Mouse (Mus musculus): ENCODE results near the gene Trim11. TPM values are rescaled to one million over a fixed set of nuclear protein-coding genes. Genes with fewer than 3 reads are reported as not detected.

The Trim11 gene
- polyA plus RNA-seq, 1 experiment from 2014 or later: 20.4 TPM

- WGBS: under 1% methylated on average over 49 of the region's 49 CpGs
- H3K4me2 ChIP-seq (ENCODE audit: low read depth, low read length): peak within 1 kb of the TSS; percentile 84
- H3K9me3 ChIP-seq (ENCODE audit: control insufficient read depth, low read length): no peaks in the 10 kb centered on the region
- peak within 1 kb of the TSS; percentile 100 for H3K27ac ChIP-seq (ENCODE audit: low read depth, low read length)
- H3K36me3 ChIP-seq (ENCODE audit: control insufficient read depth, insufficient read depth, low read length): no peaks in the 10 kb centered on the region
- no peaks in the 10 kb centered on the region for H3K27me3 ChIP-seq (ENCODE audit: control insufficient read depth, insufficient read depth, low read length)
- peak within 1 kb of the TSS; percentile 96 for H3K9ac ChIP-seq (replicated peaks; ENCODE audit: low read depth, low read length)
- peaks cover 38% of the 10 kb centered on the region for H3K4me1 ChIP-seq (ENCODE audit: control insufficient read depth, insufficient read depth, low read length)
- peak within 1 kb of the TSS; percentile 83 for H3K4me3 ChIP-seq (ENCODE audit: low read depth, low read length)
- peak; percentile 90 for ATAC-seq (ENCODE audit: low read depth)
Measured at GRCm38 (mm10) chr11:58954420-58955142, 23.3 kb upstream of the Trim11 start, which contains the start of the genes Hist3h2a and Trim17. Gene Hist3h2a, plus strand, starts transcription at chr11:58954685. Gene Trim17, plus strand, starts transcription at chr11:58954685.

- peak overlapping the region; percentile 91 for H3K9ac ChIP-seq (replicated peaks; ENCODE audit: low read depth, low read length)
- H3K27me3 ChIP-seq (ENCODE audit: control insufficient read depth, insufficient read depth, low read length): no peaks in the 10 kb centered on the region
- ATAC-seq (ENCODE audit: low read depth): no peak
- peak overlapping the region; percentile 100 for H3K27ac ChIP-seq (ENCODE audit: low read depth, low read length)
- peaks cover 40% of the 10 kb centered on the region for H3K4me1 ChIP-seq (ENCODE audit: control insufficient read depth, insufficient read depth, low read length)
- under 1% methylated on average over 20 of the region's 20 CpGs for WGBS
- no peaks in the 10 kb centered on the region for H3K9me3 ChIP-seq (ENCODE audit: control insufficient read depth, low read length)
- peak overlapping the region; percentile 73 for H3K4me2 ChIP-seq (ENCODE audit: low read depth, low read length)
- peak overlapping the region; percentile 83 for H3K4me3 ChIP-seq (ENCODE audit: low read depth, low read length)
- no peaks in the 10 kb centered on the region for H3K36me3 ChIP-seq (ENCODE audit: control insufficient read depth, insufficient read depth, low read length)
Measured at GRCm38 (mm10) chr11:58955143-58955867, 22.6 kb upstream of the Trim11 start.

- Histone ChIP-seq H3K36me3 (ENCODE audit: control insufficient read depth, insufficient read depth, low read length) (no peaks in the 10 kb centered on the region), H3K9ac (replicated peaks; ENCODE audit: low read depth, low read length) (peak overlapping the region; percentile 91), H3K4me3 (ENCODE audit: low read depth, low read length) (peak overlapping the region; percentile 83), H3K27me3 (ENCODE audit: control insufficient read depth, insufficient read depth, low read length) (no peaks in the 10 kb centered on the region), H3K4me1 (ENCODE audit: control insufficient read depth, insufficient read depth, low read length) (peaks cover 38% of the 10 kb centered on the region), H3K9me3 (ENCODE audit: control insufficient read depth, low read length) (no peaks in the 10 kb centered on the region), H3K4me2 (ENCODE audit: low read depth, low read length) (peak overlapping the region; percentile 73), H3K27ac (ENCODE audit: low read depth, low read length) (peak overlapping the region; percentile 100)
- no peak for ATAC-seq (ENCODE audit: low read depth)
- WGBS: 20% methylated on average over 8 of the region's 8 CpGs
Measured at GRCm38 (mm10) chr11:58955868-58956257, 22.0 kb upstream of the Trim11 start.

GRCm38 (mm10) chr11:58957226-58957914 lies 20.5 kb upstream of the Trim11 start:
- no peaks in the 10 kb centered on the region for H3K9me3 ChIP-seq (ENCODE audit: control insufficient read depth, low read length)
- no peaks in the 10 kb centered on the region for H3K27me3 ChIP-seq (ENCODE audit: control insufficient read depth, insufficient read depth, low read length)
- WGBS: 81% methylated on average over 5 of the region's 5 CpGs
- H3K4me3 ChIP-seq (ENCODE audit: low read depth, low read length): peak overlapping the region; percentile 83
- no peak for ATAC-seq (ENCODE audit: low read depth)
- H3K9ac ChIP-seq (replicated peaks; ENCODE audit: low read depth, low read length): peak overlapping the region; percentile 91; the same call in 1 of the 2 replicates
- peak overlapping the region; percentile 73 for H3K4me2 ChIP-seq (ENCODE audit: low read depth, low read length)
- H3K4me1 ChIP-seq (ENCODE audit: control insufficient read depth, insufficient read depth, low read length): peaks cover 27% of the 10 kb centered on the region
- H3K36me3 ChIP-seq (ENCODE audit: control insufficient read depth, insufficient read depth, low read length): no peaks in the 10 kb centered on the region
- H3K27ac ChIP-seq (ENCODE audit: low read depth, low read length): no peak overlapping the region

GRCm38 (mm10) chr11:58958536-58958935 lies 19.4 kb upstream of the Trim11 start:
- H3K9ac ChIP-seq (replicated peaks; ENCODE audit: low read depth, low read length): no peak overlapping the region
- no peak overlapping the region for H3K4me3 ChIP-seq (ENCODE audit: low read depth, low read length)
- H3K27ac ChIP-seq (ENCODE audit: low read depth, low read length): no peak overlapping the region
- no peaks in the 10 kb centered on the region for H3K27me3 ChIP-seq (ENCODE audit: control insufficient read depth, insufficient read depth, low read length)
- peaks cover 22% of the 10 kb centered on the region for H3K4me1 ChIP-seq (ENCODE audit: control insufficient read depth, insufficient read depth, low read length)
- no peaks in the 10 kb centered on the region for H3K9me3 ChIP-seq (ENCODE audit: control insufficient read depth, low read length)
- peak overlapping the region; percentile 14; the same call in 1 of the 2 replicates for H3K4me2 ChIP-seq (ENCODE audit: low read depth, low read length)
- WGBS: 80% methylated on average over 6 of the region's 6 CpGs
- no peaks in the 10 kb centered on the region for H3K36me3 ChIP-seq (ENCODE audit: control insufficient read depth, insufficient read depth, low read length)
- no peak for ATAC-seq (ENCODE audit: low read depth)

- H3K27me3 ChIP-seq (ENCODE audit: control insufficient read depth, insufficient read depth, low read length): no peaks in the 10 kb centered on the region
- H3K4me3 ChIP-seq (ENCODE audit: low read depth, low read length): peak overlapping the region; percentile 45
- peaks cover 22% of the 10 kb centered on the region for H3K4me1 ChIP-seq (ENCODE audit: control insufficient read depth, insufficient read depth, low read length)
- peak overlapping the region; percentile 58 for H3K9ac ChIP-seq (replicated peaks; ENCODE audit: low read depth, low read length)
- H3K27ac ChIP-seq (ENCODE audit: low read depth, low read length): peak overlapping the region; percentile 79; the same call in 1 of the 2 replicates
- no peaks in the 10 kb centered on the region for H3K36me3 ChIP-seq (ENCODE audit: control insufficient read depth, insufficient read depth, low read length)
- ATAC-seq (ENCODE audit: low read depth): no peak
- no peaks in the 10 kb centered on the region for H3K9me3 ChIP-seq (ENCODE audit: control insufficient read depth, low read length)
- 32% methylated on average over 15 of the region's 15 CpGs for WGBS
- H3K4me2 ChIP-seq (ENCODE audit: low read depth, low read length): peak overlapping the region; percentile 79
Measured at GRCm38 (mm10) chr11:58959186-58959825, 18.6 kb upstream of the Trim11 start.

- peak overlapping the region; percentile 58 for H3K9ac ChIP-seq (replicated peaks; ENCODE audit: low read depth, low read length)
- peaks cover 22% of the 10 kb centered on the region for H3K4me1 ChIP-seq (ENCODE audit: control insufficient read depth, insufficient read depth, low read length)
- H3K36me3 ChIP-seq (ENCODE audit: control insufficient read depth, insufficient read depth, low read length): no peaks in the 10 kb centered on the region
- 2% methylated on average over 40 of the region's 40 CpGs for WGBS
- H3K9me3 ChIP-seq (ENCODE audit: control insufficient read depth, low read length): no peaks in the 10 kb centered on the region
- H3K4me2 ChIP-seq (ENCODE audit: low read depth, low read length): peak overlapping the region; percentile 79
- peak overlapping the region; percentile 79 for H3K27ac ChIP-seq (ENCODE audit: low read depth, low read length)
- no peaks in the 10 kb centered on the region for H3K27me3 ChIP-seq (ENCODE audit: control insufficient read depth, insufficient read depth, low read length)
- peak; percentile 84 for ATAC-seq (ENCODE audit: low read depth)
- peak overlapping the region; percentile 45 for H3K4me3 ChIP-seq (ENCODE audit: low read depth, low read length)
Measured at GRCm38 (mm10) chr11:58959921-58960465, 17.9 kb upstream of the Trim11 start.

- Histone ChIP-seq H3K9me3 (ENCODE audit: control insufficient read depth, low read length) (no peaks in the 10 kb centered on the region), H3K4me3 (ENCODE audit: low read depth, low read length) (no peak overlapping the region), H3K27me3 (ENCODE audit: control insufficient read depth, insufficient read depth, low read length) (no peaks in the 10 kb centered on the region), H3K4me1 (ENCODE audit: control insufficient read depth, insufficient read depth, low read length) (peaks cover 22% of the 10 kb centered on the region), H3K36me3 (ENCODE audit: control insufficient read depth, insufficient read depth, low read length) (no peaks in the 10 kb centered on the region), H3K9ac (replicated peaks; ENCODE audit: low read depth, low read length) (no peak overlapping the region), H3K27ac (ENCODE audit: low read depth, low read length) (no peak overlapping the region), H3K4me2 (ENCODE audit: low read depth, low read length) (no peak overlapping the region)
- no peak for ATAC-seq (ENCODE audit: low read depth)
- 64% methylated on average over 50 of the region's 50 CpGs for WGBS
Measured at GRCm38 (mm10) chr11:58961364-58962177, 16.3 kb upstream of the Trim11 start.

Measured in neural tube, embryonic 14.5 days (tissue).